Mouse (Mus musculus): ENCODE measurements around the gene St6galnac3.

DNA sequence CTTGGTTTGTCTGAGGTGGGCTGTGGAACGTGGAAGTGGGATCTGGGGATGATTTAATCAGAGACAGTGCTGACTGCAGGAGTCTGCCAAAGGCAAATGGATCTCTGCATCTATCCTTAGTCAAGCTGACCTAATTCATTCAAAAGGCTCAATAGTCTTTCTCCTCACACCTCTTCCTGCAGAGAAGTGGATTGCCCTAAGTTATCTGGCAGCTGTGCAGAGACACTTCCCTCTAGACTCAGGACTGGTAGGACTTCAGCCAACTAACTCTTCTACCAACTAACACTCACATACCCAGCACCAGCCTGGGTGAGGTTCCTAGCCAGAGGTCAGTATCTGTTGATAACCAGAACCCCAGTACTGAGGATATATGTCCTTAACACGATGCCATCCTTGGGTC, 516.8 kb downstream of the St6galnac3 start:
- TF ChIP-seq POLR2A (IDR thresholded peaks at IDR 0.05; ENCODE audit: borderline replicate concordance, control insufficient read depth, low read depth, low read length) (no peak), CTCF (IDR thresholded peaks at IDR 0.05; ENCODE audit: control insufficient read depth, insufficient read depth, low read length) (no peak)

All from bone marrow, adult 2 months (tissue).